Mouse (Mus musculus) myocyte (in vitro differentiated cells): ENCODE measurements around the gene Bmpr1b.

Experiments
- MAX ChIP-seq: IDR thresholded peaks from one replicate; pipeline ENCODE4 v1.6.1; 2011; ENCODE audit warnings: low read depth, mild to moderate bottlenecking, control low read depth
- POLR2A ChIP-seq: IDR thresholded peaks from one replicate; pipeline ENCODE4 v1.6.1; 2011; ENCODE audit warnings: low read depth, mild to moderate bottlenecking, control low read depth, moderate library complexity; ENCODE audit not compliant: insufficient read length
- POLR2AphosphoS2 ChIP-seq: IDR thresholded peaks from one replicate; pipeline ENCODE4 v1.6.1; 2011; ENCODE audit warnings: low read depth, control low read depth; ENCODE audit not compliant: insufficient read length
- TCF12 ChIP-seq: IDR thresholded peaks from one replicate; pipeline ENCODE4 v1.6.1; 2011; ENCODE audit warnings: mild to moderate bottlenecking, control low read depth; ENCODE audit not compliant: poor library complexity, insufficient read depth, severe bottlenecking
- USF1 ChIP-seq: IDR thresholded peaks from one replicate; pipeline ENCODE4 v1.6.1; 2011; ENCODE audit warnings: low read depth, mild to moderate bottlenecking, control low read depth, moderate library complexity

GRCm38 (mm10) chr3:142114190-142114589 is 55.0 kb downstream of the Bmpr1b start:
- TF ChIP-seq TCF12, result no peak
- TF ChIP-seq MAX, result no peak
- TF ChIP-seq POLR2A, result no peak
- no peak for TF ChIP-seq POLR2AphosphoS2
- TF ChIP-seq USF1, result no peak
